Comparison of ENCODE assay signal across 20 mouse cellular contexts in genomic region chr17:29684275-29684674, GRCm38 (mm10). TPM values are rescaled to one million over a fixed set of nuclear protein-coding genes. Genes with fewer than 3 reads are reported as not detected.
DNase-seq lines count a peak whose midpoint lies in the region; ATAC-seq lines count a peak whose summit lies in the region.
"Had no signal": no experiment of that assay in that cellular context is flagged by ENCODE, and none has a peak within 500 bp of the region (broad histone marks: within the 10 kb centered on the region; RNA-seq: fewer than 3 reads in every experiment).

No protein-coding gene starts in this region.

- peaks cover 68% of the 10 kb centered on the region for H3K4me1 ChIP-seq in heart, embryonic 13.5 days
- peaks cover 64% of the 10 kb centered on the region for H3K4me1 ChIP-seq in liver, embryonic 12.5 days
- H3K4me1 ChIP-seq in liver, embryonic 16.5 days (ENCODE audit: control insufficient read depth, low read depth, low read length) = peaks cover 40% of the 10 kb centered on the region
- H3K4me1 ChIP-seq: embryonic facial prominence, embryonic 12.5 days had no signal

- no peak for ATAC-seq in heart, embryonic 13.5 days (ENCODE audit: extremely low read depth, insufficient number of reproducible peaks, low FRiP score, low TSS enrichment)
- peak; percentile 63 for ATAC-seq in liver, embryonic 12.5 days
- ATAC-seq in liver, embryonic 16.5 days (ENCODE audit: low read depth) = peak; percentile 50; the same call in 1 of the 2 replicates
- ATAC-seq: activated CD4-positive, CD25-positive, alpha-beta regulatory T cell, adult 4 months; forebrain, embryonic 16.5 days; hindbrain, postnatal 0 days; Patski had no signal

- no peak overlapping the region for H3K27ac ChIP-seq in heart, embryonic 13.5 days (replicated peaks)
- H3K27ac ChIP-seq in liver, embryonic 12.5 days = peak overlapping the region; percentile 55; the same call in 1 of the 2 replicates
- H3K27ac ChIP-seq in liver, embryonic 16.5 days (ENCODE audit: low read length) = no peak overlapping the region
- H3K27ac ChIP-seq: embryonic facial prominence, embryonic 12.5 days; forebrain, embryonic 12.5 days; hindbrain, embryonic 13.5 days; hindbrain, postnatal 0 days had no signal

- H3K9ac ChIP-seq in heart, embryonic 13.5 days = peak overlapping the region; percentile 28; the same call in 1 of the 2 replicates
- H3K9ac ChIP-seq in liver, embryonic 12.5 days = no peak overlapping the region
- no peak overlapping the region for H3K9ac ChIP-seq in liver, embryonic 16.5 days (ENCODE audit: low read depth, low read length)
- H3K9ac ChIP-seq: embryonic facial prominence, embryonic 12.5 days; forebrain, embryonic 12.5 days; hindbrain, embryonic 13.5 days had no signal

- peaks cover 98% of the 10 kb centered on the region for H3K36me3 ChIP-seq in heart, embryonic 13.5 days
- peaks cover 99% of the 10 kb centered on the region for H3K36me3 ChIP-seq in liver, embryonic 12.5 days
- peaks cover 55% of the 10 kb centered on the region for H3K36me3 ChIP-seq in liver, embryonic 16.5 days (ENCODE audit: control insufficient read depth, insufficient read depth)

- no peak overlapping the region for H3K4me3 ChIP-seq in heart, embryonic 13.5 days
- no peak overlapping the region for H3K4me3 ChIP-seq in liver, embryonic 12.5 days
- H3K4me3 ChIP-seq in liver, embryonic 16.5 days (ENCODE audit: low read depth, low read length) = no peak overlapping the region
- H3K4me3 ChIP-seq: embryonic facial prominence, embryonic 12.5 days; forebrain, embryonic 12.5 days; hindbrain, embryonic 13.5 days had no signal

- H3K27me3 ChIP-seq in heart, embryonic 13.5 days (replicated peaks) = no peaks in the 10 kb centered on the region
- H3K27me3 ChIP-seq in liver, embryonic 12.5 days (replicated peaks) = no peaks in the 10 kb centered on the region
- no peaks in the 10 kb centered on the region for H3K27me3 ChIP-seq in liver, embryonic 16.5 days (ENCODE audit: control insufficient read depth, insufficient read depth, low read depth, low read length)
- H3K27me3 ChIP-seq: embryonic facial prominence, embryonic 12.5 days; forebrain, embryonic 12.5 days; hindbrain, embryonic 13.5 days; Patski had no signal

- DNase-seq in heart, postnatal 14 days = no peak
- DNase-seq in spleen, postnatal 36 days (ENCODE audit: low spot score in 2 of 2) = no peak
- DNase-seq in urinary bladder, adult 18-20 months (ENCODE audit: low spot score in 2 of 2) = no peak
- no peak for DNase-seq in yolk sac, embryonic 10.5 days (ENCODE audit: low spot score)
- no peak for DNase-seq in embryo, embryonic 10 days (ENCODE audit: low spot score)
- DNase-seq: adrenal gland, postnatal 14 days; cerebellum, adult 2 months; cerebellum, postnatal 10 days; gastrocnemius, postnatal 14 days; heart, postnatal 10 days had no signal

- H3K9me3 ChIP-seq in heart, embryonic 13.5 days = no peaks in the 10 kb centered on the region
- no peaks in the 10 kb centered on the region; the same call in 1 of the 2 replicates for H3K9me3 ChIP-seq in liver, embryonic 12.5 days (replicated peaks)
- no peaks in the 10 kb centered on the region for H3K9me3 ChIP-seq in liver, embryonic 16.5 days (replicated peaks; ENCODE audit: control insufficient read depth, low read length)
- H3K9me3 ChIP-seq: embryonic facial prominence, embryonic 12.5 days; forebrain, embryonic 12.5 days; hindbrain, embryonic 13.5 days had no signal

- WGBS in heart, embryonic 13.5 days = 47% methylated on average over 4 of the region's 4 CpGs
- 34% methylated on average over 4 of the region's 4 CpGs for WGBS in liver, embryonic 12.5 days (ENCODE audit: insufficient replicate concordance)
- 39% methylated on average over 4 of the region's 4 CpGs for WGBS in liver, embryonic 16.5 days (ENCODE audit: insufficient replicate concordance)

- intact Hi-C loops in heart, postnatal 14 days (cut with DNase I) = no loop called here

- H3K4me2 ChIP-seq in heart, embryonic 13.5 days = no peak overlapping the region
- no peak overlapping the region for H3K4me2 ChIP-seq in liver, embryonic 12.5 days
- no peak overlapping the region for H3K4me2 ChIP-seq in liver, embryonic 16.5 days (ENCODE audit: low read depth, low read length)
- H3K4me2 ChIP-seq: embryonic facial prominence, embryonic 12.5 days; forebrain, embryonic 12.5 days; hindbrain, embryonic 13.5 days had no signal

RNA-seq across cellular contexts. Expression of gene Cmtr1, which starts 23.9 kb away (rescaled TPM):
- 87.9 and 91.2 TPM in 2 replicates for polyA plus RNA-seq in heart, embryonic 13.5 days (2015; fragmentation: Nextera tagmentation; extraction: Ambion mirVana)
- 10 to 100 TPM; 45.8 to 60.7 TPM for total RNA-seq in heart, postnatal 14 days (2021)
- 104 and 106 TPM in 2 replicates for polyA plus RNA-seq in liver, embryonic 12.5 days (2016; fragmentation: Nextera tagmentation; extraction: Ambion mirVana)
- 58.4 and 62.0 TPM in 2 replicates for polyA plus RNA-seq in liver, embryonic 16.5 days (2015; fragmentation: Nextera tagmentation; extraction: Ambion mirVana)

RNA-seq across cellular contexts. Expression of gene Ccdc167, which starts 32.6 kb away (rescaled TPM):
- polyA plus RNA-seq in heart, embryonic 13.5 days (2015; fragmentation: Nextera tagmentation; extraction: Ambion mirVana) = 14.4 and 14.6 TPM in 2 replicates
- 10 to 100 TPM; 11.4 to 12.1 TPM for total RNA-seq in heart, postnatal 14 days (2021)
- polyA plus RNA-seq in liver, embryonic 12.5 days (2016; fragmentation: Nextera tagmentation; extraction: Ambion mirVana) = 9.8 and 10.8 TPM in 2 replicates
- 6.8 and 7.3 TPM in 2 replicates for polyA plus RNA-seq in liver, embryonic 16.5 days (2015; fragmentation: Nextera tagmentation; extraction: Ambion mirVana)
